Mouse (Mus musculus): Measurements from ENCODE around the gene Lrrc51.
"Not testable (repeated sequence)": the region's sequence is repeated elsewhere in the genome, so short reads cannot be mapped to it uniquely, and the experiment has no call there.

The Lrrc51 gene

GRCm38 (mm10) chr7:101936996-101937395 is 3.3 kb upstream of the Lrrc51 start:
- DNase-seq = no peak

DNA sequence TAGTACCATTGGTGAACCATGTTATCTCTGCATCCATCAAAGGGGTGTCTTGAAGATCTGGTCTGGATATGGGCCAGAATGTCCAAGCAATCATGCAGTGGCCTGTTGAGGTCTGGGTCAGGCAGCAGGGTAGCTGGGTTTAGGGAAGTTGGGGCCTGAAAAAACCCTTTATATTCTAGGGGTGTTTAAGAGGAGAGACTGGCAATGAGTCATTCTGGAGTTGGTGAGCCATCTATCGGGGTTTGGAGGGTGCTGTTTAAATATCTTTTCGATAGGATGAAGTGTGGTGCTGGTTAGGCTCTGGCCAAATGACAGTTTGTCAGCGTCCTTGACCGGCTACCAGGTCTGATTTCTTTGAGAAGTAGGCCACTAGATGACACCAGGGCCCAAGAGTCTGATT is 2.3 kb upstream of the Lrrc51 start:
- no peak for DNase-seq

DNA sequence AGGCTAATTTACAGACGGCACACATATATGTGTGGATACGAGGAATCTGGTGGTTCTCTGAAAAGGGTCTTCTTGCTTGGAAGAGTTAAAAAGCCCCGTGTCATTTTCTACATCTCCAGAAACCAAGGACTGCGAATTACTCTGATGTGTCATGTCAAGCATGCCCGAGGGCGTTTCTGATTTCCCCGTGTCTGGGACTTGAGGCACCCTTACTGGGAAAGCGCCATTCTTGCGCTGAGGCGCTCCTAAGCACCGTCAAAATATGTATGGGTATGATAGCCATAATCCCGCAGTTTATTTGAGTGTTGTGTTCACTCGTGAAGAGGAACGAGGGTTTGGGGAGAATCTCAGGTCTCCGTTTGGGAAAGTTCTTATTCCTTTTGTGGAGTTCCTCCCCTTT is 395 bp downstream of the Lrrc51 start:
- DNase-seq = peak; percentile 12

DNA sequence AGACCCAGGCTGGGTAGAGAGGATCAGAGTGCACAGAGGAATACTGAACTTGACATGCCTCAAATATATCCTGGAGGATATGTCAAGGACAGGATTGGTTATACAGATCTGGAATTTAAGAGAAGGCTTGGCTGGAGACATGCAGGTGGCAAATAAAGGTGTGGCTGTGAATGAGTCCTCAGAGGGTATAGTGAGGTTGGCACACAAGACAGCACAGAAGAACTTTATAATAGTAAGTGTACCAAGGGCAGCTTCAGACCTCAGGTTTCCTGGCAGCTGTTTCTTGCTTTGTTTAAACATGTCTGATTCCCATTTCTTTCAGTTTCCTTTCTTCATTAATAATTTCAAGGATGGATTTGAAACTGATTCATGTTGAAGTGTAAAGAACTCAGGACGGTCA is 1.1 kb downstream of the Lrrc51 start:
- DNase-seq = no peak

DNA sequence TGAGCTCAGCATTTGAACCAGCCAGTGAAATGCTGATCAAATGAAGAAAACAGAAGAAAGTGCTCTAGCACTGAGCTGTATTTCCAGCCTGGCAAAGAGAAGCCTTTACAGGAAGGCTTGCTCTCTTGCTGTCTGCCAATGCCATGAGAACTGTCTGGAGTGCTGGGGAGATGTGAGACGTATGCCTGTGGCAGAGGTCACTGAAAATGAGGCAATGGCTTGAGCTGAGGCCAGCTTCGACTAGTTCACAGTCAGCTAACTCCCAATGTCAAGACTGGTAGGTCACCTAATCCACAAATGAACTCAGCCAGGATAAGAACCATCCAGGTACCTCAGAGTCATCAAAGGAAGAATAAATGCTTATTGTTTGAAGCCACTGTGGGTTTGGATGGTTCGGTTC is 5.6 kb downstream of the Lrrc51 start:
- DNase-seq = no peak

- DNase-seq = not testable (repeated sequence)
Measured at GRCm38 (mm10) chr7:101925892-101926291, 7.8 kb downstream of the Lrrc51 start.

DNA sequence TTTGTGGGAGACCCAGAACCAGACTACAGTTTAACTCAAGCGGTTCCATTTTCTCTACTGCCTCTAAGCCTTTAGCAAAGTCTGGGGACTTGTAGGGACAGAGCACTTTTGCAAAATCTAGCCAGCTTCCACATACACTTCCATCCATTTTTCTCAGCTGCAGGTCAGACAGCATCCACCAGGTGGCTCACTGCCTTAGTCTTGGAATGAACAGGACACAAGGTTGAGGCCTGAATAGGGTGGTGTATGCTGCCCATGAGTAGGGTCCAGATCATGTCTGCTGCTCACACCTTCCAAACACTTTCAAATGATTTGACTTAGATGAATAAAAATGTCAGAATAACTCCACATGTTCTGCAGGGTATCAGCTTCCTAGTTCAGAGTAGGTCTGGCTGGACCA is 15.6 kb downstream of the Lrrc51 start:
- DNase-seq = no peak

DNA sequence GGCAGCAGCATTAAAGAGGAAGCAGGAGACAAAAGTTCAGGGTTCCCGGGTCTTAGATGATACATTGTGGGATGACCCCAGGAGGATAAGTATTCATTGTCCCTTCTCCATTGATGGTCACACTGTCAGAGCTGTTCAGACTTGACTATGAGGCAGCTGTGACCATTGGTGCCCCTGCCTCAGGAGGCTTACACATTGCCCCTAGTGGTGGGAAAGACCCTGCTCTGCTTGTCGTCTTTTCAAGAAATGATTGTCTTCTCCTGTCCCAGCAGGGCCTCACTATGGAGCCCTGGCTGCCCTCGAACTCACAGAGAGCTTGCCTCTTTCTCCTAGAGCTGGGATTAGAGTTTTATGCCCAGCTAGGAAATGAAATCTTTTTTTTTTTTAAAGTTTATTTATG is 21.7 kb downstream of the Lrrc51 start:
- no peak for DNase-seq

GRCm38 (mm10) chr7:101910138-101910537 is 23.6 kb downstream of the Lrrc51 start:
- DNase-seq = no peak

DNA sequence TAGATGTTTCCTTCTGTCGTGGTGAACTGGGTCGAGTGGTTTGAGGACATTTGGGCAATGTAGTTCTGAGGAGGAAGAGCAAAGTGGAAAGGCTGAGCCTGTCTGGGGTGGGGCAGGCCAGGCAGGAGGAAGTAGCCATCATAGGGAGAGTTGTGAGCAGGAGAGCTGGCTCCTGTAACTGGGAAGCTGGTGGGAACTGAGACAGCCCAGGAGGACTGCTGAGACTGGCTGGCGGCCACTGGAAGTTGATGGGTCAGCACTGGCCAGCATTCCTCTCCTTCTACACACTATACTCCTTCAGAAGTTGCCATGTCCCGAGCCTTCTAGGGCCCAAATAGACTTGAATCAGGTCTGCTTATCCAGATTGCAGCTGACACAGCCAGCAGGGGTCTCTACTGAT is 25.3 kb downstream of the Lrrc51 start:
- no peak for DNase-seq

GRCm38 (mm10) chr7:101906696-101907095 is 27.0 kb downstream of the Lrrc51 start:
- no peak for DNase-seq

- DNase-seq = no peak
Measured at GRCm38 (mm10) chr7:101906287-101906681, 27.4 kb downstream of the Lrrc51 start, which contains the start of gene Tomt. Gene Tomt, minus strand, starts transcription at chr7:101906359.

DNA sequence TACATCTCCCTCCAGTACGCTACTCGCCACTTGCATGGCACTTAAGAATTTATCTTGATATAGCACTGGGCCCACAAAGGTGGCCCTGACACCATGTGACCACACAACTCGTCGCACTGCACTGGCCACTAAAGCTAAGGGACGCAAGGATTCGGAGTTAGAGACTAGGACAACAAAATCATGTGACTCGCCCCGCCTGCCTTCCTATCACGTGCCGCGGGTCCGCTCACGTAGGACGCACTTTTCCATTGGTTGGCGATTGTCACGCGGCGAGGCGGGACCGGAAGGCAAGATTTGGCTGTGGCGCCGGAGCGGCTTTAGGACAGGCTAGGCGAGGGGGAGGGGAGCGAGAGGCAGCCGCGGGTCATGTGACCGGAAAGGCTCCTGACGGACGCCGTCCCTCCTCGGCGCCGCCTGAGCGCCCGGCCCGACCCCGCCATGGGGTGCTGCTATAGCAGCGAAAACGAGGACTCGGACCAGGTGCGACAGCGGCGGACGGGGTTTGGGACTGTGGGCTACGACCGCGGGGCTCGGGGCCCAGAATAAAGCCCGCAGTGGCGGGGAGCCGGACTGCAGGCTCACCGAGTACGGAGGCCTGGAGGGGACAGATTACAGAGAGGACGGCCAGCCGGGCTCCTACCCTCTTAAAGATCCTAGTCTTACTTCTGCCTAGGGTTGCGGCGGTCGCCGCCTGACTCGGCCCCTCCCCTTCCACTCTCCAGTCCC is 28.0 kb downstream of the Lrrc51 start, which contains the start of gene Lamtor1:
Lamtor1 (plus strand) TSS at position 344 of the 726 bp plus-strand sequence.
- peak; percentile 100 for DNase-seq

- no peak for DNase-seq
Measured at GRCm38 (mm10) chr7:101902846-101903245, 30.8 kb downstream of the Lrrc51 start.

DNA sequence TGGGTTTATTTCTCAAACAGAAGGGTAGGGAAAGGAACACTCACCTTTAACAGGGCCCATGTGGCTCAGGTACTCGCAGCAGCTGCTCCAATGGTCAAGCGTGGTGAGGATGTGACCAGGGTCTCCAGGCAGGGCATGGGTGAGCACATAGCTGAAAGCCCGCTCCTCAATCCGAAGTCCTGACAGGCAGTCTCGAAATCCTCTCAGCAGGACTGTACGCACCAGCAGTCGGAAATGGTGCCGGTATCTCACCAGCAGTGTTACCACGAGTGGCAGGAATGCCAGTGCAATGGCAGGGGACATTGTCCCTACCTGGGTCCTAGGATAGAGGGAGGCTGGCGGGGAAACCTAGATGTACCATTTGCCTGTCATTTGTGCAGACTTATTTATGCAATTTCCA is 31.7 kb downstream of the Lrrc51 start:
- no peak for DNase-seq

GRCm38 (mm10) chr7:101900331-101901097 is 33.2 kb downstream of the Lrrc51 start:
- DNase-seq = no peak

DNA sequence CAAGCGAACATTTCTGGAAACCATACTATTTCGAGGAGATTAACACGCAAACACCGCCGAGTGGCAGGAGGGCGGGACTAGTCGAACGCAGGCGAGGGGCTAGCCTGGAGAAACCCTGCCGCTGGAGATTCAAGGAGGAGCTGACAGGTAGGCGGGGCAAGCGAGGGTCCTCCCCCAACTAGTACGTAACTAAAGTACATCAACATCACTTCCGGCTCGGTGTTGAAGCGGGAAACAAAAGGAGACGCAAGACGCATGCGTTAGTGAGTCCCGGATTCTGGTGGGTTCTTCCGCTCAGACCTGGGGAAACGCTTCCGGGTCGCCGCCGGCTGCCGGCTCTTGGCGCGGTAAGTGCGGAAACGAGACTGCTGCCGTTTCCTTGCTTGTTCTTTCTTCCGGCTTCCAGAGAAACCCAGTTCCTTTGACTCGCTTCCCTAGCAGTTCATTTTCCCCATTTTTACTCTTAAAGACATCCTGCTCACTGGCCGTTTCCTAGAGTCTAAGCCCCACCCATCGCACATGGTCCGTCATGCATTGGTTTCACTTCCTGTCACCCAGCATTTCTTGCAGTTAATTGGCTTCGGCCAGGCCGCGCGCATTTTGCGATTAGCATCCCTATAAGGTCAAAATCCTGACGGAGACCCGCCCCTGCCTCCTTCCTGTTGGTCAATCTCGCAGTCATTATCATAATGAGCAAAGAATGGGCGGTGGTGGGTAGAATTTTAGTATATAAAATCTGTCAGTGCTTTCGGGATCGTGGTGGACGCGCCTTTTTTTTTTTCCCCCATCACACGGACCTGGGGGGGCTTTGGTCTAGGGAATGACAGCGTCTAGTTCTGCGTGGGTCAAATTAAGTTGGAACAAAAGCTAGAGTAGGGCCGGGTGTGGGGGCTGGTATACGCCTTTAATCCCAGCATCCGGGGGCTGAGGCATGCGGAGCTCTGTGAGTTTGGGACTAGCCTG is 37.3 kb downstream of the Lrrc51 start:
- DNase-seq = peak; percentile 99

DNA sequence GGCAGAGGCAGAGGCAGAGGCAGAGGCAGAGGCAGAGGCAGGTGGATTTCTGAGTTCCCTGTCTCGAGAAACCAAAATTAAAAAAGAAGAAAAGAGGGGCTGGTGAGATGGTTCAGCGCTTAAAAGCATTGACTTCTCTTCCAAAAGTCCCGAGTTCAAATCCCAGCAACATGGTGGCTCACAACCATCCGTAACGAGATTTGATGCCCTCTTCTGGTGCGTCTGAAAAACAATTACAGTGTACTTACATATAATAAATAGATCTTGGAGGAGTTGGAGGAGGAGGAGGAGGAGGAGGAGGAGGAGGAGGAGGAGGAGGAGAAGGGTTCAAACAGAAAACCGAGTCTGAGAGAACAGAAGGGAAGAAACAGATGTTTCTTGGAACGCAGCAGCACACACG is 38.0 kb downstream of the Lrrc51 start:
- no peak for DNase-seq

GRCm38 (mm10) chr7:101888460-101888859 is 45.2 kb downstream of the Lrrc51 start:
- DNase-seq = no peak

DNA sequence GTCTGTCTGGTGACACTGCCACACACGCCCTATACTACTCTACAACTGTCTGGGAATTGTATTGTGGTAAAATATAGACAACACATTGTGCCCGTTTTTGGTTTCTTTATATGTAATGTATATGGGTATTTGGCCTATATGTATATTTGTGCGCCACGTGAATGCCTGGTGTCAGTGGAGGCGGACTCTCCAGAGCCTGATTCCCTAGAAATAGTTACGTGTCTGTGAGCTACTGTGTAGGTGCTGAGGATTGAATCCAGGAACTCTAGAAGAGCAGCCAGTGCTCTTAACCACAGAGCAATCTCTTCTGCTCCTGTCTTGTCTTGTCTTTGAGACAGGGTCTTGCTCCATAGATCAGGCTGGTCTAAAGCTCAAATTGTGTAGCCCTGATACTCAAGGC is 47.4 kb downstream of the Lrrc51 start:
- DNase-seq = no peak

- DNase-seq = no peak
Measured at GRCm38 (mm10) chr7:101884160-101884559, 49.5 kb downstream of the Lrrc51 start.

- DNase-seq = no peak
Measured at GRCm38 (mm10) chr7:101882413-101883154, 51.1 kb downstream of the Lrrc51 start.

Data from layer of hippocampus, adult 9-11 months (tissue).